Mouse (Mus musculus) heart, adult 11 months (tissue): ENCODE measurements at regions not wholly inside any gene's neighbourhood (a gene's known extent, or its start where the extent isn't known, plus 50 kb on each side); places are given as distances from the start of the nearest gene placed in this dataset.
A peak's percentile ranks its signal among the peaks of the same experiment; 100 is the strongest.

Experiments used
- DNase-seq: peaks from one replicate; pipeline ENCODE4 v3.0.0; 2022

DNA sequence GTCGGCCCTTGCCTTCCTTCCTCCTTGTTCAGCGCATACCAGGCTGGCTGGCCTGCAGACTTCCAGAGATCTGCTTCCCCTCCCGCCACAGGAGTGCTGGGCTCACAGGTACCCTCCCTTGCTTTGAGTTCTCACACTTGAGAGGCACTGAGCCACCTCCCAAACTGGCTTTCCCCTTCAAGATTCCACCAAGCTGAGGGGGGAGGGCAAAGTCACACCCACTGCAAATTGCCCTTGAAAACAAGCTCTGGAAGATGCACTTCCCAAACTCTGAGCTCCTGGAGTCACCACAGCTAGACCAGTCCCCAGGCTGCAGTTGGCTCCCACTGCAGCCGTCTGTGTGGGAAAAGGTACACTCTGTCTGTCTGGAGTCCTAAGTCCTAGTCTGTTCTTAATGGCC is 142.1 kb upstream of the Slc22a12 start:
- DNase-seq: no peak

DNA sequence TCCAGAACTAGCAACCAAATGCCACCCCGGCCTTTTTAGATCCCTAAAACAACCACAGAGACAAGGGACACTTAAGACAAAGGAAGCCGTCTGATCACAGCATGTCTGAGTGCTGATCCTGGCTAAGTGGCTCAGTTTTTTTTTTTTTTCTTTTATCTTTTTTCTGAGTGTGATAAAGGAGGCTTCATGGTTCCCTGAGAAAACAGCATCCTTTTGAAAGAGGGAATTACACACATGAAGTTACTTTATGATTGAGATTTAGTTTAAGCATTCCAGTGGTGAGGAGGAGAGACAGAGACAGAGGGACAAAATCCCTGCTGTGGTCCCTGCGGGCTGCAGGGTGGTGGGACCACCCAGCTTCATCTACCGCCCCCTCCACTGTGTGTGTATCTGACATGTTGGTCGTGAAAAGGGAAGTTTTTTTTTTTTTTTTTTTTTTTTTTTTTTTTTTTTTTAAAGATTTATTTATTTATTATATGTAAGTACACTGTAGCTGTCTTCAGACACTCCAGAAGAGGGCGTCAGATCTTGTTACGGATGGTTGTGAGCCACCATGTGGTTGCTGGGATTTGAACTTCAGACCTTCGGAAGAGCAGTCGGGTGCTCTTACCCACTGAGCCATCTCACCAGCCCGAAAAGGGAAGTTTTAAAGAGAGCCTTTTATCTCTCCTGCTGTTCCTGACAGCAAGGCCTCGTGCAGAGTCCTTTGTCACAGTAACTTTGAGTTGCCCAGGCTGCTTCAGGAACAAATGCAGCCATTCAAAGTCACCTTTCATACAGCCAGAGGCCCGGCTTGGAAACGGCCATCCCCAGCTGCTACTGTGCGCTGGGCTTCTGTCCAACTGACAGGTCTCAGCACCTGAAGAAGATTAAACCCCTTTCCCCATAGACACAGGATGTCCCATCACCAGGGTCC is 136.8 kb upstream of the Slc22a12 start:
- DNase-seq: no peak

DNA sequence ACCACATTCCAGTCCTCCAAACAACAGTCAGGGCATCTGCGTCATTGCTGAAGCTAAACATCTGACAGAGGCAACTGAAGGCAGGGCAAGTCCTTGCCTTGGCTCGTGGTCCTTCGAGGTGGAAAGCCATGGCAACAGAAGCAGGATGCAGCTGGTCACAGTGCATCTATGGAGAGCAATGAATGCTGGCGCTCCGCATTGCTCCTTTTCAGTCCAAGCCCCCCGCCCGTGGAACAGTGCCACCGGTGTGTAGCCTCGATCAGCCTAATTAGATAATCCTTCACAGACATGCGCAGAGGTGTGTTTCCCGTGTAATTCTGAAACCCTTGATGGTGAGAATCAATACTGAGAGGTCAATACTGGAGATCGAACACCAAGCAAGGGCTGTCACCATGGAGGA is 134.7 kb upstream of the Slc22a12 start:
- DNase-seq: no peak

DNA sequence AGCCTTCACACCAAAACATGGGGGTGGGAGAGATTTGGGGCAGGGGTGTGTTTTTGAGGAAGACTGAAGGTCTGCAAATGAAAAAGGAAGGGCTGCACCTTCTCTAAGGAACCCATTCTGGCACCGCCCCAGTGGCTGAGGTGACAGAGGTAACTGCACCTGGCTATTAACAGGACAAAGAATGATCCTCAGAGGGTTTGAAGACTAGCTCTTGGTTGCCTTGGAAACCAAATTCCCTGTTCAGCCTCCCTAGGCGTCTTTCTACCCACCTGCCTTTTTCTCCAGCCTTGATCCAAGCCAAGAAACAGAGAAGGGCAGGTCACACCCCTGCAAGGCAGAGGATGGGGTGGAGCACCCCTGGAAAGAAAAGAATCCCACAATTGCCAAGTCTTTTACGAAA is 132.8 kb upstream of the Slc22a12 start:
- DNase-seq: no peak

DNA sequence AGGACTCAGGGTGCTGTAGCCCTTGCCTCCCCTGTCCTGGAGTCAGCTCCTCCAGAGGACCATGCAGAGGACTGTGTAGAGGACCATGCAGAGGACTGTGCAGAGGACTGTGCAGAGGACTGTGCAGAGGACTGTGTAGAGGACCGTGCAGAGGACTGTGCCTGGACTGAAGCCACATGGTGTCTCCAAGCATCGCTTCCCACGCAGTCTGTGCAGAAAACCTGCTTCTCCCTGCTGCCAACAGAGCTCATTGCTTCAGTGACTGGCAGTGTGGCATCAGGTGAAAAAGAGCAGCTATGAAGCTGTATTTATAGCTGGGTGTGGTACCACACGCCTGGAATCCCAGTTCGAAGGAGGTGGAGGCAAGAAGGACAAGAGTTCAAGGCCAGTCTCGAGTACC is 128.9 kb upstream of the Slc22a12 start:
- DNase-seq: no peak

DNA sequence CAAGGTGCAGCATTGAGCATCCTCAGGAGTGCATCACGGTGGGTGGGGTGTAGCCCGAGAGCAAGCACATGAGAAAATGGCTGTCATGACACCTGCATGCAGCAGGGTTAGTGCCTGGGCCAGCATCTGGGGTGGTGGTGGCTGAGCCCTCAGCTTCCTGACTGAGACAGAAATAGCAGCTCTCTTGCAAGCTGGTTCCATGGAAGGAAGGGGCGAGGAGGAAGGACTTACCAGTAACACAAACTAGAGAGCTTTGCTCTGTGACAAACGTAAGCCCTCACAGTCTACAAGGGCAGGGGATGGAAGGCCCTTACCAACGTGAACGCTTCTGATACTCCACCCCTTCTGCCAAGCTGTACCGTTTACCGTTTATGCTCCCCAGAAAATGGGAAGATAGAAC is 127.0 kb upstream of the Slc22a12 start:
- DNase-seq: peak; percentile 93

DNA sequence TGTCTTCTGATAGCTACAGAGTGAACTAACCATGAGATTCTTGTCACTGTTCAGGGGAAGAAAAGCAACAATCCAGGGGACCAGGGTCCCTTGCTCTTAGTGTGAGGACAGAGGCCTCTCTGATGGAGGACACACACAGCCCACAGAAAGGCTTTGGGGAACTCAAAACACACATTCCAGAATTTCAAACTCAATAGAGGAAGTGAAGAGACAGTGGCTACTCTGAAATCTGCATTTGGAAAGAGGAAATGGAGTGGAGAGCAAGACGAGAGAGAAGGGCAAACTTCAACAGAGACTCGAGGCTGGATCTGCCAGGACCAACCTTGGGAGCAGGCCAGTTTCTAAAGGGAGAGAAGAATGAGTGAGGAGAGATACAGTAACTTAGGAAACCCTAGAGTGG is 125.7 kb upstream of the Slc22a12 start:
- no peak for DNase-seq

DNA sequence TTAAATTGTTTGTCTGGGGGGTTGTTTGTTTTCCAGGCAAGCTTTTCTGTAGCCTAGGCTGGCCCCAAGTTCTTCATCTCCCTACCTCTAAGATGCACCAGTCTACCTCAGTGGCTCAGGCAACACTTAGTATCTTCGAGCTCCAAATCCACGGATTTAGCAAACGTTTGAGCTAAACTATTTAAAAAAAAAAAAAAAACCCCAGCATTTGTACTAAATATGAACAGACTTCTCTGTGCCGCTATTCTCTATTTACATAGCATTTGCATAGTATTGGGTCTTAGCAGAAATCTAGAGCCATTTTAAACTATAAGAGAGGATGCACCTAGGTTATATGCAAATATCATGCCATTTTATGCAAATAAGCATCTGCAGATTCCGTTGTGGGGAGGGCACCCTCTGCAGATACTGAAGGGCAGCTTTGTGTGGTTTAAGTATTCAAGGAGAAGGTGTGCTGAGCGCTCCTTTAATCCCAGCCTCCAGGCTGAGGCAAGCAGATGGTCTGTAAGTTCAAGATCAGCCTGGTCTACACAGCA is 123.4 kb upstream of the Slc22a12 start:
- no peak for DNase-seq

DNA sequence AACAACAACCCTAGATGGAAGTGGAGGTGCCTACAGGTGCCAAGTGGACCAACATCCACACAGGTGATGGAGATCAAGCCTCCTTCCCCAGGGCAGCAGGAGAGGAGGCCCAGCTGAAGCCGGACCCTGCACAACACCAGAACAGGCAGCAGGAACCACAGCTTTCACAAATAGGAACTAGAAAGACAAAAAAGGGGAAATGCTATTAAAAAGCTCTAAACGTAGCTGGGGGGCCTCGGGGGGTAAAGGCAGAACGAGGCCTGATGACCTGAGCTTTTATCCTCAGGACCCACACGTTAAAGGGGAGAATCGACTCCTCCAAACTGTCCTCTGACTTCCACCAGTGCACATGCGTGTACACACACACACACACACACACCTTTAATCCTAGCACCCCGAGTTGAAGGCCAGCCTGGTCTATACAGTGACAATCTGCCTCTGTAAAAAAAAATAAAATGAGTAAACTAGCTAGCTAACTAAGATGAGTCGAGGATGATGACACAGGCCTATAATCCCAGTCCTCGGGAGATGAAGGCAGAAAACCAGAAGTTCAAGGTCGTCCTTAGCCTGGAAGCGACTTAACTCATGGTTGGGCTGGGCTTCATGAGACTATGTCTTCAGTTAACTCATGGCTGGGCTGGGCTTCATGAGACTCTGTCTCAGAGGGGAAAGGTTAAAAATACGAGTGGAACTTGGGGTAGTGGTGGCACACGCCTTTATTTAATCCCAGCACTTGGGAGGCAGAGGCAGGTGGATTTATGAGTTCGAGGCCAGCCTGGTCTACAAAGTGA is 122.6 kb upstream of the Slc22a12 start:
- no peak for DNase-seq

DNA sequence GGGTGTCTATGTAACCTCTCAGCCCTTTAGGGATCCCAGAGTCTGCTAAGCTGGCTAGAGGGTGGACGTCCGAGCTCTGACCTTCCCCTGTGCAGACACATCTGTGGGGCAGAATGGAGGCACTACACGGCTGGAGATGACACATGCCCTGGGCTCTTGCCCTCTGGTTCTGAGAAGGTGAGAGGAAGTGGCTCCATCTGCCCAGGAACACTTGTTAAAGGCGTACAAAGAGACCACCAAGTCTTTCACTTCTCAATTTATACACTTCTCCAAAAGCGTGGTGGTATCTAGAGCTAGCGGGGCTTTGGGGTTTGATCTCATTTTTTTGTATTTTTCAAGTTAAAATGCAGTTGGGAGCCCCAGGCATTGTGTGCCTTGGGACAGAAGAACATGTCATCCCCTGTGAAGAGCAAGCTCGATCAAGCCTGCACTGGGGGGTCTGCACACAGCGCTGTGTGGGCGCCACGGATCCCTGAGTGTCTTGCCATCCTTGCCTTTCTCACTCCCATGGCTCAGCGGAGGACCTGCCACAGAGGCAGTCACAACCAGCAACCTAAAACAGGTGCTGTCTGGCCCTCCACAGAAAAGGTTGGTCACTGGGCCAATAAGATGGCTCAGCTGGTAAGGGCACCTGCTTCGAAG is 121.6 kb upstream of the Slc22a12 start:
- no peak for DNase-seq

DNA sequence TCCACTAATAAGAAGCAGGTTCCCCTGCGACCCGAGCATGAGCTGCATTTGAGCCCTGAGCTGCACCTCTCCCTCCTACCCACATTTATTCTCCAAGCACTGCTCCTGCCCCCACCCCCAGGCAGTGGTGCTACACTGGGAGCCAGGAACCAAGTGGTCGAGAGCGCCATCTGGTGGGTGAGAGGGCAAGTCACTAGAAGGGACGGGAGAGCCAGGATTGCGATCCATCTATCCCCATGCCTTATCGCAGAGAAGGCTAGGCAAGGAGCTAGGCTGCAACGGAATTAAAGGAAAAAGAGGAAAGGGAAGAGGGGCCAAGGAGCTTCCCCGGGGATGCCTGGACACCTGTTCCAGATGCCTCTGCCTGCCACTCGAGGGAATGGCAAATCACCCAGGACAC is 120.6 kb upstream of the Slc22a12 start:
- peak; percentile 95 for DNase-seq

DNA sequence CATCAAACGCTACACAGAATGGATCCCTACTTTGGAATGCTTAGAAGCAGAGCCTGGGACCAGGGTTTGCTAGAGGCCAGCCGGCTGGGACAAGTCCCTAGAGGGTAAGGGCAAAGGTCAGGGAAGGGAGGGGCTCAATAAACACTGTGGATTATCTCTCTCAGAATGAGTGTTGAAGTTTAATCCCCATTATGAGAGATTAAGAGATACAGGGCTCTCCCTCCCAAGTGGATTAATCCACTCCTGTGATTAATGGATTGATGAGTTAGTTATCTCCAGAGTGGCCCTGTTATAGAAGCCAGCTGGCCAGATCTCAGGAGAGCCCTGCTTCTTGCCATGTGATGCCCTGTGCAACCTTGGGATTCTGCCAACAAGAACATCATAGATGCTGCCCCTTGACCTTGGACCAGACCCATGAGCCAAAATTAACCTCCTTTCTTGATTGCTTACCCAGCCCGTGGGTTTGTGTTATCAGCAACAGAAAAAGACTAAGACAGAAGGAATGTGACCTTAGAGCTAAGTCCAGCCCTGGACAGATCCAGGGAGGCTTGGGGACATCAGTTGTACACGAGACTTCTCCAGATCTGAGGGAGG is 119.6 kb upstream of the Slc22a12 start:
- no peak for DNase-seq

DNA sequence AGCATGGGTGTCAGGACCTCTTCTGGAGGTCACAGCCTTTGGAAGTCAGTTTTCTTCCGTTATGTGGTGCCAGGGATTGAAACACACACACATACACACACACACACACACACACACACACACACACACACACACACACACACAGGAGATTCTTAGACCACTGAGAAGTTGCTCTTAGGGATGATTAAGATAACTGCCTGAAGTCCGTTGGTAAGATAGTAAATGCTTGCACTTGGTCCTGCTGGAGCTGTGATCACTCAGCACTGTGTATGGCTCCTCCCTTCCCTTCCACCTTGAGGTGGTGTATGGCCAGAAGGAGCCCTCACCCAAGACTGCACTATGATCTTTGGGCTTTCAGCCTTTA is 118.7 kb upstream of the Slc22a12 start:
- no peak for DNase-seq

DNA sequence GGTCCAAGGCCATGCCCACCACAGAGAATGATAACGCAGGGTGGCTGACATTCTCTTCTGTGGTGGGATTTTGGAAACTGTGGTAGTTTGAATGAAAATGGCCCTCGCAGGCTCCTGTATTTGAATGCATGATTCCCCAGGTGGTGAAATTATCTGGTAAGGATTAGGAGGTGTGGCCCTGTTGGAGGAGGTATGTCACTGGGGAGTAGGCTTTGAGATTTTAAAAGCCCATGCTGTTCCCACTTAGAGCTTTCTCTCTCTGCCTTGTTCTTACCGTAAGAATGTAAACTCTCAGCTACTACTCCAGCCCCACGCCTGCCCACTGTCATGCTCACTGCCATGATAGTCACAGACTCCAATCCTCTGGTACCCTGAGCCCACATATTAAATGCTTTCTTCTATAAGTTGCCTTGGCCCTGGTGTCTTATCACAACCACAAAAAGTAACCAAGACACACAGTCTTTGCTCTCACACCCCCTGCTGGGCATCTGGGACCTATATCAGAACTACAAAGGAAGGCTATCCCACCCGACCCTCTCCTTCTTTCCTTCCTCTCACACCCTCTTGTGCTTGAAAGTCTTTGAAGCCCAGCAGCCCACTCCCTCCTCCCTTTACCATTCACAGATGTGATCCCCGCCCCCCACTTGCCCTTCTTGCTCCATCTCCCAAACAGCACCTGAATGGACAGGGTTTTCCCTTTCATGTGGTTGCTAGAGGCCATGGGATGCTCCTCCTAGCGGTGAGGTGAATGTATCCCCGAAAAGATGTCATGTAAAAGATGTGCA is 118.1 kb upstream of the Slc22a12 start:
- no peak for DNase-seq

DNA sequence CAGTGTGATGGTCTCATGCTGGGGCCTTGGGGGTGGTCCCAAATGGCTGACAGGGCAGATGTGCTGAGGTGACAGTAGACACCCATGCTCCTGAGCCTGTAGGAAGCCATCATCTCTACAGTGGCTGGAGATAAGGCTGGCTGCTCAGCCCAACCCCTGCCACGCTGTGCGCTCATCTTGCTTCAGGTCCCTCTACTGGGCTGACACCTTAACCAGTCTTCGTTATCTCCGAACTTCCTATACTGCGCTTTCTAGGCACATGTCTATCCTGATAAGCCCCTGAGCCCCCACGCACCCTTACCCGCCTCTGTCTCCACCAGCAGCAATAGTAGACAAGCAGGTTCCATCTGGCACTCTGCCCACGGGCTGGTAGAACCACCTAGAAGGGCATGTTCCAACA is 117.3 kb upstream of the Slc22a12 start:
- no peak for DNase-seq

DNA sequence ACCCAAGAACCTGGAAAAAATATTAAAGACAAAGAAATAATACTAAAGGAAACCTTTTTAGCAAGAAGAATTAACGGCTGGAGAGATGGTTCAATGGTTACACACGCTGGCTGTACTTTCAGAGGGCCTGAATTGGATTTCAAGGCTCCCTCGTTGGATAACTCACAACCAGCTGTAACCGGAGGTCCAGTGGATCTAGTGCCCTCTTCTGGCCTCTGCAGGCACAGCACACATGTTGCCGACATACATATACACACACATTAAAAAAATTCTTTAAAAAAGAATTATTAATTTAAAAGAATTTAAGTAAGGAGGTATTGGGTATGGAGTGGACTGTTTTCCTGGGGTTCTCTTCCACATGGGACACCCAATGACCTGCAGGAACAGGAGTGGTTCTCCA is 111.7 kb upstream of the Slc22a12 start:
- DNase-seq: no peak

DNA sequence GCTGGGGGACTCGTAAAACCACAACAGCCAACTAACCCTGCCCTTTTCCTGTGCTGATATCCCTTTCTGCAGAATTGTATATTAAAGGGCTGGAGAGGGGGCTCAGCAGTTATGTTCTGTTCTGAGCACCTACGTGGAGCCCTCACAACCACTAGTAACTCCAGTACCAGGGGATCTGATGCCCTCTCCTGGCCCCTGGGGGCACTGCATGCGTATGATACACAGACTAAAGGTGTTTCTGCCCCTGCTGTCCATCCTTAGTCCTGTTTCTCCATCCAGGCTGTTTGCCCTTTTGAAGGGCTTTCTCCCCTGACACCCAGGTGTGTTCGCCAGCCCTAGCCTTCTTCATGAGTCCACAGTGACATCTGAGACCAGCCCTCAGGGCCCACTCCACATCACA is 109.9 kb upstream of the Slc22a12 start:
- no peak for DNase-seq

DNA sequence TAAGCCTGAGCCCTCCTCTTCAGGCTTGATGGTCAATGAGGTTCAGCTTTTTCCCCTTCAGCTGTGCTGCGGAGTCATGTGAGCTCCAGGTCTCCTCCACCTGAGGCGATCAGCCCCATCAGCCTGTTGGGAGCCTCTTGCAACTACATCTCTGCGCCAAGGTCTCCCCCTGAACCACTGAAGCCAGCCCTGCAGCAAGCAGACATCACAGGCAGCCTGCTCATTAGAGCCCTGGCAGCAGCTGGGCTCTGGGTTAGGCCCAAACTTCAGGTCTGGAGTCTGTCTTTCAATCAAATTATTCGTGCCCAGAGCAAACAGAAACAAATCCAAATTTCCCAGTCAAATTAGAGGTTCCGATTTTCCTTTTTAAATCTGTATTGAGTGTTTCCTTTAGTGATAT is 108.4 kb upstream of the Slc22a12 start:
- no peak for DNase-seq

DNA sequence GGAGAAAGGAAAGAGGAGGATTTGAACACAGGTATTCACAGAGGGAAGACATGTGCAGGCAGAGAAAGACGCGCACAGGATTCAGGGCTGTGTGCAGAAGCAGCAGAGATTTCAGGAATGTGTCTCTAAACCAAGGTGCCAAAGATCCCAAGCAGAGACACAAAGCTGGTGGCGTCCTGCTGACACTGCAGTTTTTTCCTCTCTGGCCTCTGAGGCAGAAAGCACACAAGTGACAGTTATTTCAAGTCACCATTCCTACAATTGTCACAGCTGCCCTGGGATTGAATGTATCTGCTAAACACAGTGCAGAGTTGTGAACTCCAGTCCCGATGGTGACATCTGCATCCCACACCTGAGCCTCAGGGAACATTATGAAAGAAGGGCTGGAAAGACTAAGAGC is 107.1 kb upstream of the Slc22a12 start:
- no peak for DNase-seq

DNA sequence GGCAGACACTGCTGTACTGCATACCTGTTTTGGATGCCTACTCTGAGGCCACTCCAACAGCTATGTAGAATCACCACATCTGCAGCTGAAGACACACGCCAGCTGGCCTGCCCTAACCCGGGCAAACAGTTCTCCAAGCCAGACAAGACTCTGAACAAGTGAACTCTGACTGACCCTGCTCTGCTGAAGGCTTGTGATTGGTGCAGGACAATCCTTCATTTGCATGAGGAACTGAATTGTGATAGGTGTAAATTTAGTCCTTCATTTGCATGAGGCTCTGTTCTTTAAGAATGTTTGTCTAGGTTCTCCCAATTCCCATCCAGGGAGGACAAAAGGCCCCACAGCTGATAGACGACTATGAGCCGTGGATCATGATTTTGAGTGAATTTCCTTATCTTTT is 104.9 kb upstream of the Slc22a12 start:
- no peak for DNase-seq

DNA sequence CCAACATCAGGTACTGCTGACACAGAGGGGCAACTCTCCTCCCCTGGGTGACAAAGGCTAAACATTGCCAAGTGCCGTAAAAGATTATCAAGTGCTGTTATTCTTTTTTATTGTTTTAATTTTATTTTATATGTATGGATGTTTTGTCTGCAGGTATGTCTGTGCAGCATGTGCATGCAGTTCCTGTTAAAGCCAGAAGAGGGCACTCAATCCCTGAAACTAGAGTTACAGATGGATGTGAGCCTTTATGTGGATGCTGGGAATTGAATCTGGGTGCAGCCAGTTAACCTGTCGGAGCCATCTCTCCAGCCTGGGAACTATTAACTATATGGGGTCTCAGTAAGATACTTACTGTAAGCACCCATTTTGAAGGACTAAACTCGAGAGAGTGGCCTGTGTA is 104.4 kb upstream of the Slc22a12 start:
- no peak for DNase-seq

DNA sequence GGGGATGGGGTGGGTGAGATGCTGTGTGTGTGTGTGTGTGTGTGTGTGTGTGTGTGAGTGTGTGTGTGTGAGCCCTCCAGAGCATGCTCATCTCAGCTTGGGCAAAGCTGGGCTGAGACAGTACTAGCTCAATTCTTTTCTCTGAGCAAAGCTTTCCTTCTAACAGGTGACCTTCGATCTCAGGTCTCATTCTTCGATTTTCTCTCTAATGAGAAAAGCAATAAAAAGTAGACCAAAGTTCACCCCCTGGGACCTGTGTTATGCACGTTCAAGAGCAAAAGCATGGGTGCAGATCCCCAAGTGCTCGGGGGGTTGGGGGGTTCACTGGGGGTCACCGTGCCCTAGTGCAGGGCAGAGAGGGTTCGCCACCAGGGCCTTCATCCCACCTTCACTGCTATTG is 103.1 kb upstream of the Slc22a12 start:
- DNase-seq: no peak
